Mouse (Mus musculus): ENCODE data around the gene Tnfaip2.
A peak's percentile ranks its signal among the peaks of the same experiment; 100 is the strongest.

Tnfaip2 gene

DNA sequence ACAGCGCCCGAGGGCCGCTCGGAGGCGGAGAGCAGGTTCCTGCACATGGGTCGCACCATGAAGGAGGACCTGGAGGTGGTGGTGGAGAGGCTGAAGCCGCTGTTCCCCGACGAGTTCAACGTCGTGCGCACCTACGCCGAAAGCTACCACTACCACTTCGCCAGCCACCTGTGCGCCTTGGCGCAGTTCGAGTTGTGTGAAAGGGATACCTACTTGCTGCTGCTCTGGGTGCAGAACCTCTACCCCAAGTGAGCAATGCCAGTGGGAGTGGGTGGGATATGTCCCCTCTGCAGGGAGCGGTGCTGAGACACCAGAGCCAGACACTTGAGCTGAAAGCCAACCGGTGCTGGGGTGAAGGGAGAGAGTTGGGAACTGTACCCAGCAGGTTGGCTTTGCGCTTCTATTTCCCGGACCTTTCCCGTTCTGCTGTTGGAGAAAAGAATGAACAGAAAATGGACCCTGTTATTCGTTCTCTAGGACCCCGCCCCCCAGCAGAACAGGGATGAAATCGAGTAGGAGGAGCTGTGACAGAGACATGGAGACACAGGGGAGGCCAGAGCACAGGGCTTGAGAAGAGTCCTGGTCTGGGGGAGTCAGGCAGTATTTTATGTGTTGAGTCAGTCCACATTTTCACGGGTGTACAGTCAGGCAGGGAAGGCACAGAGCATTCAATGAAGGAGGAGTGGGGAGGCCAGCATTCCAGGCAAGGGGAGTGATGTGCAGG lies 3.8 kb downstream of the Tnfaip2 start:
- no peak for DNase-seq (ENCODE audit: low read depth)

DNA sequence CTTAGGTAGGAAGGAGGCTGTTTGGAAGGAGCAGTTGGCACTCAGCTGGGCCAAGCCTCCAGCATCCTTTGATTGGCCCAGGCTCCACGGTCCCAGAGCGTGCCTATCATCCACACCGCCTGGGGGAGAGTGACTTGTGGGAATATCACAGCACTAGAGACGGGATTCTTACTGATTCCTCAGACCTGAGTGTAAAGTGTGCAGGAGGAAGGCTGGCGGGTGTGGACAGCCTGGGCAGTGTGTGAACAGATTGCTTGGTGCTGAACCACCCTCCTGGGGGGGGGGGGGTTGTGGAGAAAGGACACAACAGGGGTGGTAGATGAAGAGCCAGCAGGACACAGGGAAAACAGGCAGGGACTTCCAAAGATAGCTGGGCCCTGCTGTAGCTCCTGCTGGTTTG lies 4.5 kb downstream of the Tnfaip2 start:
- no peak for DNase-seq (ENCODE audit: low read depth)

DNA sequence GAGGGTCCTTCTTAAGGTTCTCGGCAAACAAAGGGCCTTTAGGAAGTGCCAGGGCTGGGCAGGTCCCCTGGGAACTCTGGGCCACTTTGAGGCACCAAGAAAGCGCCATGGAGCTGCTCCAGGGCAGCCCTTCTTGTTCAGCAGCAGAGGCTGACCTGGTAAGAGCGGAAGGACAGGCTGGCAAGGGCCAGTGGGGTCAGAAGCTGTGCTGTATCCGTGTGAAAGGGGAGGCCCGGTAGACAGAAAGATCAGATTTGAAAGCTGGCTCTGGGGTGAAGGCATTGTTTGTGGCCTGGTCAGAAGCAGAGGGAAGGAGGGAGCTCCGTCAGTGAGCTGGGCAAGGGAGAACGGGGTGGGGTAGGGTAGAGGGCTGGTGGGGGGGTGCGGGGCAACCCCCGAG lies 5.1 kb downstream of the Tnfaip2 start:
- DNase-seq (ENCODE audit: low read depth) = no peak

DNA sequence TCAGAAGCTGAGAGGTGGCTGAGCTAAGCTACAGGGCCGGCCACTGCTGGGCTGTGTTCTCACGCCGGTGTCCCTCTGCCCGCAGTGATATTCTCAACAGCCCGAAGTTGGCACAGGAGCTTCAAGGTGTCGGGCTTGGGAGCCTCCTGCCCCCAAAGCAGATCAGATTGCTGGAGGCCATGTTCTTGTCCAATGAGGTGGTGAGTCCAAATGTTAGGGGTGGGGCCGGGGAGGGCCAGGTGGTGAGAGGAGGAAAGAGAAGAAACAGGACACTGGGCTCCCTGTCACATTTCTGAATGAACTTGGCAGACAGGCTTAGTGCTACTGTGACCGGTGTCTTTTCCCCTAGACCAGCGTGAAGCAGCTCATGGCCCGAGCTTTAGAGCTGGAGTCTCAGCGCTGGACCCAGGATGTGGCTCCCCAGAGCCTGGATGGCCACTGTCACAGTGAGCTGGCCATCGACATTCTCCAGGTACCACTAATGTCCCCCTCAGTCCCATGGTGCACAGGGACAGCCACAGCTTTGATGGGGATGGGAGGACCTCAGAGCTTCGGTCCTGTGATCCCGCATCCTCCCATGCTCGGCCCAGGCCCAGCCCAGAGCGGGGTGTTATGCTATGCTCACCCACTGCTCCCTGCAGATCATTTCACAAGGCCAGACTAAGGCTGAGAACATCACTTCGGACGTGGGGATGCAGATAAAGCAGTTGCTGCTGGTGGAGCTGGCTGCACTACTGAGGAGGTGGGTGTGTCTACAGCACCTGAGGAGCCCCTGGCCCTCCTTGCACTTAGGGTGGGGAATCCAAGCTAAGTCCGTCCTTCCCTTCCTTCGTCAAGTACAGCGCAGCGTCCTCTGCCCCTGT lies 5.9 kb downstream of the Tnfaip2 start:
- DNase-seq (ENCODE audit: low read depth) = no peak

DNA sequence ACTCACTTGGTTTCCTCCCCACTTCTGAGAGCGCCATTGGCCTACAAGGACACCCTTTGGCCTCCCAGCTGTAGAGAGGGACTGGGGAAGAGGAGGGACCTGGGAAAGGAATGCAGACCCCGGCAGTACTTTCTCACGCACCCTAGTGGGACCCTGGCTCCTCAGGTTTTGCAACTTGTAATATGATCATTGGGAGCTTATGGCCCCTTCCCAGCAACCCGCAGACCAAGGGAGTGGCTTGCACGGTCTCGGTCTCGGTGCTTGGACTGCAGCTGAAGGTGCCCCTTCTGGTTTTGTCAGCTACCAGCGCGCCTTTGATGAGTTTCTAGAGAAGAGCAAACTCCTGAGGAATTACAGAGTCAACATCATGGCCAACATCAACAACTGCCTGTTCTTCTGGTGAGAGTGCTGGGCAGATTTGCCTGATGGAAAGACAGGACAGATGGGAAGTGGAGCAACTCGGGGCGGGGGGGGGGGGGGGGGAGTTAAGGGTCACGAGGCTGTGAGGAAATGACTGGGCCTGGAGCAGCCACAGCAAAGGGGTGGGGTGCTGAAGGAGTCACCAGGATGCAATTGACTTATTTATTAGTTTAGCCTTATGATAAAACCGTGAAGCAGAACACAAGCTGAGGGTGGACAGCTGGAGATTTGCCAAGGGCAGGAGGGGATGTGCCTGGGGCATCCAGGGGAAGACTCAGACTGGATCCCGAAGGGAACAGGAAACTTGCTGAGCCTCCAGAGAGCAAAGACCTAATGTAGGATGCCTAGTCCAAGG lies 6.8 kb downstream of the Tnfaip2 start:
- no peak for DNase-seq (ENCODE audit: low read depth)

DNA sequence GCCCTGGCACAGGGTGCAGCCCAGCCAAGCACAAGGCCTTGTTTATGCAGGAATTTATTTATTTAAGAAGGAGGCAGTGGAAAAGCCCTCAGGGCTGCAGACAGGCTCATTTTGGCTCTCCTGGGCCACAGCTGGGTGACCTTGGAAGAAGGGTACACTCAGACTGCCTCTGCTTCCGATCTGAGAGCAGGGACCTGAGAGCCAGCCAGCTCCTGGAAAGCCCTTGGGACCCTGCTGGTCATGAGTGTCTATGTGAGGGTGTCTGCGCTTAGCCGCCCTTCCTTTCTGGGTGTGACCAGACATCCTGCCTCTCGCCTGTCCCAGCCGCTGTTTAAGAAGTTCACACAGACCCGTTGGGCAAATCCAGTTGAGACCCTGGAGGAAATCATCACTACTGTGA lies 8.1 kb downstream of the Tnfaip2 start:
- no peak for DNase-seq (ENCODE audit: low read depth)

DNA sequence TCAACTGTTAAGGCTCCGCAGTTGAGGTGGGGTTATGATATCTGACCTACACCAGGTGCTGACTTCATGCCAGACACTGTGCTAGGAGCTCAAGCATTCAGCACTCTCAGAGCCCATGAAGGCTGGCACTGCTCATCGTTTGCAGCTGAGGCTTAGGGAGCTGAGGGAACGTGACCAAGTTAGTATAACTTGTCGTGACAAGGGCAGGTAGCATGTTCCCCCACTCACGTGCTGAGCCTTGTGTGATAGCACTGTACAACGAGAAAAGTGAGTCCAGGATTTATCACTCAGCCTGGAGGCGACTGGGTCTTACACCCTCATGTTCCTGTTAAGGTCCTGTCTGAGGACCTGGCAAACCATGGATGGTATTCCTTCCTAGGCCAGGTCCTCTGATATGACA lies 9.3 kb downstream of the Tnfaip2 start:
- DNase-seq (ENCODE audit: low read depth) = no peak

DNA sequence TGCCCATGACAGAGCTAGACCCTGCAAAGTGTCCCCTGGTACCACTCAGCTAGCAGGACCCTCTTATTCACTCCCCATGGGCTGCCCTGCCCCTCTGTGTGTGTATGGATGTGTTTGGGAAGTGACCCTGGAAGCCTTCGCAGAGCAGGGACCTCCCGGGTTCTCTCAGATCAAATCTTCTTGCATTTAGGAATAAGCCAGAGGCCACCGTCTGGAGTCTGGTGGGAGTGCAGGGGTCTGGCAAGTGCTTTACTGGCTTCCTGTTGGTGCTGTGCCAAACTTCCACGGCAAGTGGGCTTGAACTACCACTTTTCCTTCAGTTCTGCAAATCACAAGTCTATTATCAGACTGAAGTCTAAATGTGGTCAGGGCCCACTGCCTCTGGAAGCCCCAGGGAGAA lies 11.8 kb downstream of the Tnfaip2 start:
- no peak for DNase-seq (ENCODE audit: low read depth)

DNA sequence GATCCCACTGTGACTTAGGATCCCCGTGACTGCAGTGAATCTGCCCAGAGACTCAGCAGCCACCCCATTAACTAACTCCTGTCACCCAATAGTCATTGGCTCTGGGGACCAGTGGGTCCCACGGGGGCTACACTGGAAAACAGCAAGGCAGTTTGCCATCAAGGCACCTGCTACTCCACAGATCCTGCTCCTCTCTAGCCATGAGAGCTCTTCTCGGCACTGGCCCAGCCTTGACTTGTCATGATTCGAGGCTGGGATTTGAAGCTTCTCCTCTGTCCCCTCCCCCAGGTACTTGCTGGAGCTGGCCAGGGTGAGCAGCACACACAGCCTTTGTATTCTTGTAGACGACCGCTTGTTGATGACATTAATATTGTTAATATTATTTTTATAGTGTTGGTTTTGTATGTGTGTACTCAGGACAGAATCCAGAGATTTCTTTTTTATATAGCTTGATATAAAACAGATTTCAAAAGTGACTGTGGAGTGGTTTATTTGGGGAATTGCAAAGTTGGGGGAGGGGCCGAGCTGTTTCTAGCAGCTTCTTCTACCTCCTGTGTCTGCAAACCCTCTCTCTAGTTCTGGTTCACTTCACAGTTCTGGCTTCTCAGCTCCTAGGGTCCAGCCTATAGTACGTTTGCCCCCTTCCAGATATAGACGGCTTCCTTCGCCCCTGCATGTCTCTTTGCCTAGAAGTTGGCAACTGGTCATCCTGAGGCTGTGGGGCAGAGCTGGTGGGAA lies 12.4 kb downstream of the Tnfaip2 start:
- DNase-seq (ENCODE audit: low read depth) = no peak

DNA sequence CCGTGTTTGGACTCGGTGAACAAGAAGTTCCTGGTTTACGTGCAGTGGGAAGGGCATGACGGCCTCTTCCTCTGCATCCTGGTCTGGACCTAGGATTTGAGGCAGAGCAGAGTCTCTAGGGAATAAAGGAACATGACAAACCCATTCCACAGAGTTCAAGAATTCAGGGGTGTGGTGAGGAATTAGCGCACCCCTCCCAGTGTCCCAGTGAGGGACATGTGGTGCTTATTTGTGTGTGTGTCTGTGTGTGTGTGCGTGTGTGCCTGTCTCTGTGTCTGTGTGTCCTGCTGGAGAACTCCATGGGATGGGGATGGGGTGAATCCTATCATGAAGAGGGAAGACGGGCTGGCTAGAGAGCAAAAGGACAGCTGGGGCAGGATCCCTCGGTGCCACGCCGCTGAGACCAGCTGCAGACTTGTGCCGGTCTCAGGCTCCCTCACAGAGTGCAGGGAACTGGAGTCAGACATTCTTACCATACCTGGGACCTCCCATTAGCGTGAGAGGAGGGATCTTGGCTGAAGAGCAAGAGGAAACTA lies 13.1 kb downstream of the Tnfaip2 start:
- DNase-seq (ENCODE audit: low read depth) = no peak

DNA sequence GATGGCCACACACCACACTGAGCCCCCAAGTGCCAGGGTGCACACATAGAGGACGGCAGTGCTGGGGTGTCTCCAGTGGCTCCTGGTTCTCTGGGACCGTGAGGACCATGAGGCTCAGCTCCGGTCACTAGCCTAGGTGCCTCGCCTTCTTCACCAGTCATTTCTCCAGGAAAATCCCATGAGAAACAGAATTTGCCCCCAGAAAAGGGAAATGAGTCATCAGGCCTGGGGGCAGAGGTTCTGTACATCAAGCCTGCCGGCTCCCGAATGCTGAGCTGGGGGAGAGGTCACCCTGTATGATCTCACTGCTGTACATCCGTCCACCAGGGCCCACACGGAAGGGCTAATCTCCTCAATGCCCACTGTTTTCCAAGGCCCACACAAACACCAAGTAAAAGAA lies 13.6 kb downstream of the Tnfaip2 start:
- DNase-seq (ENCODE audit: low read depth) = no peak

DNA sequence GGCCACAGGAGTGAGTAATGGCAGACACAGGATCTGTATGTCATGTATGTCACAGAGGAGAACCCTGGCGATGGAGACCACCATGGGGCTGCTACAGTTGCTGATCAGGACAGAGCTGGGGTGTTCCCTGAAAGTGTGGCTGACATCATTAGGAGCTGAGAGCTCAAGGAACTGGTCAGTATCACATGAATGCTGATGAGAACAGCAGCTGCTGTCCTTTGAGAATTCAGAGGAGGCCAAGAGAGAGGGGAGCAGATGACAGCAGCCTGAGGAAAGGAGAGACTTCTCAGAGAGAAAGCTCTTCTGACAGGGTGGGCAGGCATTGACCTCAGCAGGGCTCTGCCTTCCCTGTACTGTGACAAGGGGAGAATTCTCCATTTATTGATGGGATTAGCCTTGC lies 15.5 kb downstream of the Tnfaip2 start:
- DNase-seq (ENCODE audit: low read depth) = no peak

DNA sequence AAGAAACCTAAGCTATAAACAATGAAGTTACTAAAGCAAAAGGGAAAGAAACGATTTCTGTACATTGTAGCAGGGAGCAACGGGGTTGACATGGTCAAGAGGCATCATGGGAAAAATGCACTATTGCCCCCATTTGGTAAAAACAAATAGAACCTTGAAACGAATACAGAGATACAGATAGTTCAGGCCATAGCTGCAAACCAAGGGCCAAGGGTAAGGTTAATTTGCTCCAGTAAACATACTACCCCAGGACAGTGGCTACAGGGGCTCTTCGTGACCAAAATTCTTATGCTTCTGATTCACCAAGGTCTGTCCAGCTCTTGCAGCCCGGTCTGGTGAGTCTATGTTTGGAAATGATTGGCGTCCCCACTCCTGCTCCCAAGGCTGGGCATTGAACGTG lies 21.3 kb downstream of the Tnfaip2 start:
- DNase-seq (ENCODE audit: low read depth) = no peak

DNA sequence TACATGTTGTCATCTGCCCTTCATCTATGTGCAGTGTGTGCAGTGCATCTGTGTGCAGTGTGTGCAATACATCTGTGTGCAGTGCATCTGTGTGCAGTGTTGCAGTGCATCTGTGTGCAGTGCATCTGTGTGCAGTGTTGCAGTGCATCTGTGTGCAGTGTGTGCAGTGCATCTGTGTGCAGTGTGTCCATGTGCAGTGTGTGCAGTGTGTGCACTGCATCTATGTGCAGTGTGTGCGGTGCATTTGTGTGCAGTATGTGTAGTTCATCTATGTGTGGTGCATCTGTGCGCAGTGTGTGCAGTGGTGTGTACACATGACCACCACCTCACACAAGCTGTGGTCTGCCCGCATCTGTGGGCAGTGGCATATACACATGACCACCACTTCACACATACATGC lies 24.1 kb downstream of the Tnfaip2 start:
- no peak for DNase-seq (ENCODE audit: low read depth)

DNA sequence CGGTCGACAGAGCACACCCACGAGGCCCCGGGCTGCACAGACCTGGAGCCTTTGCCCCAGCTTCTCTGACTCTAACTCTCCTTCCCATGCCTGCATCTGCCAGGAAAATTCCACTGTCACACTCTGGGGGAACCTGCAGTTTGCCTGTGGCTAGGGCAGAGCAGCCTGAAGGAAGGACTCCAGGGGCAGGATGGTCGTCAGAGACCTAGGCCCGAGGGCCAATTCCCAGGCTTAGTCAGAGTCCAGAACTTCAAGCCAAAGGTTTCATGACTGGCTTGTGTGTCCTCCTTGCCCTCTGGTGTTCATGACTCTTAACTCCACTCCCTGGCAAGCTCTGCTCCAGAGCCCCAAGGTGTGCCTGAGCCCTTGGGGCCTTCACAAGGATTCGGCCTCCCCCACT lies 25.9 kb downstream of the Tnfaip2 start:
- no peak for DNase-seq (ENCODE audit: low read depth)

DNA sequence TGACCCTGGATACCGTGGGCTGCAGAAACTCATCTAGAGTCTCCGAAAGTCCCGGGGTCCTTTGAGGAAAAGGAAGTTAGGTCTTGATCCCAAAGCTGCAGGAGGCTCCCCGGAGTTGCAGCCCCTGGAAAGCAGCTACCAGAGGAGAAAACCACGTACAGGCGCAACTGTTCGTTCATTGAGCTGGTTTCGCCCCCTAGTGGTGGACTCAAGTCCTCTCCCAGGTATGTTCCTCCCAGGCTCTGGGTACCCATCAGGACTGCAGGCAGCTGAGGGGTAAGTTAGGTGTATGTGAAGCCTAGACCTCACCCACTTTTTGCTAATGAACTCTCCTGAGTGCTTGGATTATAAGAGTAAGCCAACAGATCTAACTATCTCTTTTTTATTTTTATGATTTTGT lies 27.2 kb downstream of the Tnfaip2 start:
- DNase-seq (ENCODE audit: low read depth) = peak; percentile 65

DNA sequence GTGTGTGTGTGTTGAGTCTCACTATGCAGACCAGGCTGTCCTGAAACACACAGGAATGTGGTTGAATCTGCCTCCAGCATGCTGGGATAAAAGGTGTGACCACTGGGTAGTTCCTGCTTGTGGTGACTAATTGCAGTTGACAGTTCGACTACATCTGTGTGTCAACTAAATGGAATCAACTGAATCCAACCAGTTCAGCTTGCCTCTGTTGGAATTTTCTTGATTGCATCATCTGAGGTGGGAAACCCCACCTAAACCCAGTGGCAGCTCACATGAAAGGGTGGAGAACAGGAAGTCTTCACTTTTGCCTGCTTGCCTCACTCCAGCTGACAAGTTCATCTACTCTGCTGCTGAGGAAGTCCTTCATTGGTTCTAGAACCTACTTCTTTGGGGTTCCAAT lies 28.9 kb downstream of the Tnfaip2 start:
- DNase-seq (ENCODE audit: low read depth) = no peak

DNA sequence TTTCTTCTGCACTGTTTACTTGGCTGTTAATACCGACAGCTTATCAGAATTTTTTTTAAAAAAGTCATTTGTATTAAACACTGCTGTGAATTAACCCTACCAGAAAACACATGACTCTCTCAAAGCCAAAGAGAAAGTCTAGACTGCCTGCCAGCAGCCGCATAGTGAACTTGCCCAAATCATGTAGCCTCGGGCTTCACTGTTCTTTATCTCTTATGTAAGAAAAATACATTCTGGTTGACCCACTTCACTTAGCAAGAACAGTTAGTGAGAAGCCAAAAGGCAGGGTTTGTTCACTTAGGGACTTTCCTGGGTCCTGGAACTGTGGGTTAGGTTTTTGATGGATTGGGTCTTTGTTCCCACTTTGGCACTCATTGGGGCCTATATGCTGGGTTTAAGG lies 29.5 kb downstream of the Tnfaip2 start:
- DNase-seq (ENCODE audit: low read depth) = no peak

DNA sequence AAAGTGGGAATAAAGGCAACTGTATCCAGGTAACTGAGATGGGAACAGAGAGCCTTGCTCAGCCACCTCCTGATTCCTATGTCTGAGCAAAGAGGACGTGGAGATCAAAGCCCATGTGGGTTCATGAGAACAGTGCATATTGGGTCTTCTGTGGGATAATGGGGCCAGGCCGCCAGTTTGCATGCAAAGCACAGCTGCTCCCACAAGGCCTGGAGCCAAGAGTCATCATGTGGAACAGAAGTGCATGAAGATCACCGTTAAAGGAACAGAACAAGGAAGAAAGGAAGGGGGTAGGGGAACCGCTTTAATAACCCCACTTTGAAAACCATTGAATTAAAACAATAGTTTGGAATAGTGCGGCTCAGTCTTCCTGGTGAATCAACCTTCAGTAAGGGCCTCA lies 30.6 kb downstream of the Tnfaip2 start:
- no peak for DNase-seq (ENCODE audit: low read depth)

DNA sequence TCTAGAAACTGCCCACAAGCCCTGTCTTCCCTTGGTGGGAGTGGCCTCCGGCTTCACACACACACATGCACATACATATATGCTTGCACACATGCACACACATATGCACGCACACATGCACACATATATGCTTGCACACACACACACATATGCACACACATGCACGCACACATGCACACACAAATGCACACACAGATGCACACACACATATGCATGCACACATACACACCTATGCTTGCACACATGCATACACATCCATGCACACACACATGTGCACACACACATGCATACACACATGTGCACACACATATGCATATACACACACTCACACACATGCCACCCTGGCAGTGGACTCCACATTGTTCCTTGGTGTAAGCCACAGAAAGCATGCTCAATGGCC lies 32.1 kb downstream of the Tnfaip2 start:
- no peak for DNase-seq (ENCODE audit: low read depth)

DNA sequence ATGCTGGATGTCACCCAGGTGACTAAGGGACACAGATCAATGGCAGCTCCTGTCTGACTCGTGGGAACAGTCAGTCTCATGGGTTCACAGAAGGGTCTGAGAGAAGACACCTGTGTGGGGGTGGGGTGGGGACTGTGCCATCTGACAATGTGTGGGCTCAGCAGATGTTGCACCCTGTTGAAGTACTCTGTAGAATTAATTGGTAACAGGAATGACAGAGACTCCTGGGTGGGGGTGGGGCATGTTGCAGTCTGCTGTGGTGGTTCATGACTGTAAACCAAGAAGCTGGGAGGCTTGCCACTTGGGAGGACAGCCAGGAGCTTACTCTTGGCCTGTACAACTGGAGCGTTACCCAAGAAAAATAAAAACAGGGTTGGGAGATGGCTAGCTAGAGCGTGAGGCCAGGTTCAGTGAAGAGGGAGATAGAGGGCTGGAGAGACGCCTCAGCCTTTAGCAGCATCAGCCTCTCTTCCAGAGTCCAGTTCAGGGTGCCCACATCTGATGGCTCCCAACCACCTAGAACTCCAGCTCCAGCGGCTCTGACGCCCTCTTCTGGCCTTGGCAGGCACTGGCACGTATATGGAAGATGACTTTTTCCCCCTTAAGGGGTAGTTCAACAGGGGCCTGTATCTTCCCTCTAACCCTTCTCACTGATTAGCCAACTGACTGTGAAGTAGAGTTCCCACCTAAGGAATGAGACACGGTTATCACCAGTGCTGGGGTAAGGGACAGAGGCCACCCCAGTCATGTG lies 32.8 kb downstream of the Tnfaip2 start:
- DNase-seq (ENCODE audit: low read depth) = no peak

All from c-Kit-positive CD71-negative TER-119-negative erythroid progenitor cells, embryonic 14.5 days (primary cell).